Mouse (Mus musculus) MEL (cell line): ENCODE measurements around the gene Pygb. TPM values are rescaled to one million over a fixed set of nuclear protein-coding genes. Genes with fewer than 3 reads are reported as not detected.

ENCODE experiments used
- DNase-seq: peaks from one replicate; pipeline ENCODE4 v3.0.0; 2011; ENCODE audit warnings: low read depth, low spot score
- H3K27ac ChIP-seq: 2 replicates; pipeline ENCODE4 v1.5.1; 2012; ENCODE audit warnings: low read depth, mild to moderate bottlenecking, control low read depth, low read length, moderate library complexity; ENCODE audit not compliant: control insufficient read depth
- H3K27me3 ChIP-seq, 2 experiments: fragments of 150-350 bp in 1 of 2; sonication (generic) in 1 of 2; 2 replicates each; pipeline ENCODE4 v1.6.1; 2012; ENCODE audit warnings: low read length in 2 of 2, mild to moderate bottlenecking in 2 of 2, improper control_type of control experiment in 1 of 2, moderate library complexity in 1 of 2; ENCODE audit not compliant: insufficient read depth in 2 of 2, control insufficient read depth in 1 of 2
- H3K36me3 ChIP-seq, 2 experiments: 2 replicates each; pipeline ENCODE4 v1.6.1; 2012 to 2014; ENCODE audit warnings: low read length in 2 of 2, improper control_type of control experiment in 1 of 2, inconsistent platforms in 1 of 2, mild to moderate bottlenecking in 1 of 2; ENCODE audit not compliant: insufficient read depth in 2 of 2, control insufficient read depth in 1 of 2
- H3K4me1 ChIP-seq, 2 experiments: fragments of 150-350 bp in 1 of 2; sonication (generic) in 1 of 2; 2 replicates each; pipeline ENCODE4 v1.6.1; 2012; ENCODE audit warnings: low read length in 2 of 2, improper control_type of control experiment in 1 of 2, mild to moderate bottlenecking in 1 of 2; ENCODE audit not compliant: insufficient read depth in 2 of 2, control insufficient read depth in 1 of 2
- H3K4me3 ChIP-seq, 2 experiments: fragments of 150-350 bp in 1 of 2; sonication (generic) in 1 of 2; 2 replicates each; pipeline ENCODE4 v1.5.1; 2012; ENCODE audit warnings: low read depth in 2 of 2, low read length in 2 of 2, mild to moderate bottlenecking in 2 of 2, moderate library complexity in 2 of 2, control low read depth in 1 of 2, improper control_type of control experiment in 1 of 2; ENCODE audit not compliant: control insufficient read depth in 1 of 2, insufficient read depth in 1 of 2
- H3K79me2 ChIP-seq: 2 replicates; pipeline ENCODE4 v1.6.1; 2012; ENCODE audit warnings: mild to moderate bottlenecking, low read length, moderate library complexity; ENCODE audit not compliant: control insufficient read depth, poor library complexity, insufficient read depth
- H3K9ac ChIP-seq: 2 replicates; pipeline ENCODE4 v1.6.1; 2012; ENCODE audit warnings: low read depth, mild to moderate bottlenecking, control low read depth, low read length, moderate library complexity; ENCODE audit not compliant: control insufficient read depth, poor library complexity, severe bottlenecking
- H3K9me3 ChIP-seq: fragments of 150-350 bp; sonication (generic); replicated peaks from 2 replicates; pipeline ENCODE4 v1.6.1; 2012; ENCODE audit warnings: mild to moderate bottlenecking, low read length, improper control_type of control experiment, moderate library complexity; ENCODE audit not compliant: insufficient read depth
- BHLHE40 ChIP-seq: IDR thresholded peaks from 2 replicates; pipeline ENCODE4 v1.6.1; 2012; ENCODE audit warnings: low read depth, mild to moderate bottlenecking, inconsistent platforms, low read length, improper control_type of control experiment, borderline replicate concordance
- CHD1 ChIP-seq: IDR thresholded peaks from 2 replicates; pipeline ENCODE4 v1.6.1; 2012; ENCODE audit warnings: low read depth, mild to moderate bottlenecking, inconsistent platforms, low read length, improper control_type of control experiment
- CHD2 ChIP-seq: IDR thresholded peaks from 2 replicates; pipeline ENCODE4 v1.6.1; 2011; ENCODE audit warnings: low read length, improper control_type of control experiment
- E2F4 ChIP-seq: IDR thresholded peaks from 2 replicates; pipeline ENCODE4 v1.6.1; 2011; ENCODE audit warnings: low read depth, low read length, improper control_type of control experiment, borderline replicate concordance
- EP300 ChIP-seq, 2 experiments: IDR thresholded peaks; 2 replicates each; pipeline ENCODE4 v1.6.1; 2011; ENCODE audit warnings: improper control_type of control experiment in 2 of 2, low read length in 2 of 2, low read depth in 1 of 2, mild to moderate bottlenecking in 1 of 2
- ETS1 ChIP-seq: IDR thresholded peaks from 2 replicates; pipeline ENCODE4 v1.6.1; 2012; ENCODE audit warnings: low read depth, mild to moderate bottlenecking, inconsistent platforms, low read length, improper control_type of control experiment, moderate library complexity
- GABPA ChIP-seq: IDR thresholded peaks from 2 replicates; pipeline ENCODE4 v1.6.1; 2012; ENCODE audit warnings: low read depth, mild to moderate bottlenecking, inconsistent platforms, low read length, improper control_type of control experiment, moderate library complexity
- GATA1 ChIP-seq: IDR thresholded peaks from 2 replicates; pipeline ENCODE4 v1.6.1; 2011; ENCODE audit warnings: low read depth, low read length, improper control_type of control experiment
- JUND ChIP-seq: IDR thresholded peaks from 2 replicates; pipeline ENCODE4 v1.6.1; 2011; ENCODE audit warnings: low read depth, mild to moderate bottlenecking, improper control_type of control experiment, low read length
- MAFK ChIP-seq: IDR thresholded peaks from 2 replicates; pipeline ENCODE4 v1.6.1; 2011; ENCODE audit warnings: low read depth, mild to moderate bottlenecking, low read length, improper control_type of control experiment, borderline replicate concordance
- MAZ ChIP-seq: IDR thresholded peaks from 2 replicates; pipeline ENCODE4 v1.6.1; 2012; ENCODE audit warnings: low read depth, mild to moderate bottlenecking, inconsistent platforms, low read length, improper control_type of control experiment
- MEF2A ChIP-seq: IDR thresholded peaks from 2 replicates; pipeline ENCODE4 v1.6.1; 2014; ENCODE audit warnings: low read depth, mild to moderate bottlenecking, inconsistent platforms, low read length, improper control_type of control experiment; ENCODE audit not compliant: poor library complexity, insufficient replicate concordance, severe bottlenecking; ENCODE audit errors: extremely low read depth
- MXI1 ChIP-seq: IDR thresholded peaks from 2 replicates; pipeline ENCODE4 v1.6.1; 2011; ENCODE audit warnings: mild to moderate bottlenecking, low read depth, low read length, improper control_type of control experiment
- MYB ChIP-seq: IDR thresholded peaks from 2 replicates; pipeline ENCODE4 v1.6.1; 2011; ENCODE audit warnings: mild to moderate bottlenecking, low read depth, low read length, improper control_type of control experiment
- TAL1 ChIP-seq: IDR thresholded peaks from 2 replicates; pipeline ENCODE4 v1.6.1; 2012; ENCODE audit warnings: mild to moderate bottlenecking, inconsistent platforms, low read length, moderate library complexity, mixed read lengths
- TBP ChIP-seq: IDR thresholded peaks from 2 replicates; pipeline ENCODE4 v1.8.0; 2011; ENCODE audit warnings: low read depth, low read length, improper control_type of control experiment
- TCF12 ChIP-seq: IDR thresholded peaks from 2 replicates; pipeline ENCODE4 v1.6.1; 2014; ENCODE audit warnings: low read depth, mild to moderate bottlenecking, inconsistent platforms, low read length, improper control_type of control experiment, moderate library complexity
- ZC3H11A ChIP-seq: IDR thresholded peaks from 2 replicates; pipeline ENCODE4 v1.6.1; 2012; ENCODE audit warnings: low read depth, mild to moderate bottlenecking, inconsistent platforms, low read length, improper control_type of control experiment
- ZKSCAN1 ChIP-seq: IDR thresholded peaks from 2 replicates; pipeline ENCODE4 v1.6.1; 2012; ENCODE audit warnings: low read depth, mild to moderate bottlenecking, inconsistent platforms, low read length, improper control_type of control experiment, moderate library complexity
- ZMIZ1 ChIP-seq: IDR thresholded peaks from 2 replicates; pipeline ENCODE4 v1.6.1; 2012; ENCODE audit warnings: low read depth, mild to moderate bottlenecking, inconsistent platforms, low read length, improper control_type of control experiment, moderate library complexity
- polyA plus RNA-seq, 2 experiments: library from polyadenylated mRNA; stranded (reverse) in 1 of 2; unstranded in 1 of 2; fragments of >175 nt in 1 of 2; fragments of >200 nt in 1 of 2; gene quantifications; 2 replicates each; pipeline versions ENCODE4 v1.2.1 to v1.2.4; 2012; ENCODE audit warnings: low replicate concordance in 2 of 2, low read depth in 1 of 2; ENCODE audit not compliant: insufficient read length in 2 of 2, insufficient read depth in 1 of 2, missing spikeins in 1 of 2
- total RNA-seq: library from RNA; depleted of rRNA; stranded (reverse); fragments of 300-350 nt; gene quantifications from 2 replicates; pipeline ENCODE4 v1.2.3, GENCODE M21; 2012

Pygb gene
- total and polyA plus RNA-seq, 3 experiments: 19.0 to 26.5 TPM; not detected in 1

DNA sequence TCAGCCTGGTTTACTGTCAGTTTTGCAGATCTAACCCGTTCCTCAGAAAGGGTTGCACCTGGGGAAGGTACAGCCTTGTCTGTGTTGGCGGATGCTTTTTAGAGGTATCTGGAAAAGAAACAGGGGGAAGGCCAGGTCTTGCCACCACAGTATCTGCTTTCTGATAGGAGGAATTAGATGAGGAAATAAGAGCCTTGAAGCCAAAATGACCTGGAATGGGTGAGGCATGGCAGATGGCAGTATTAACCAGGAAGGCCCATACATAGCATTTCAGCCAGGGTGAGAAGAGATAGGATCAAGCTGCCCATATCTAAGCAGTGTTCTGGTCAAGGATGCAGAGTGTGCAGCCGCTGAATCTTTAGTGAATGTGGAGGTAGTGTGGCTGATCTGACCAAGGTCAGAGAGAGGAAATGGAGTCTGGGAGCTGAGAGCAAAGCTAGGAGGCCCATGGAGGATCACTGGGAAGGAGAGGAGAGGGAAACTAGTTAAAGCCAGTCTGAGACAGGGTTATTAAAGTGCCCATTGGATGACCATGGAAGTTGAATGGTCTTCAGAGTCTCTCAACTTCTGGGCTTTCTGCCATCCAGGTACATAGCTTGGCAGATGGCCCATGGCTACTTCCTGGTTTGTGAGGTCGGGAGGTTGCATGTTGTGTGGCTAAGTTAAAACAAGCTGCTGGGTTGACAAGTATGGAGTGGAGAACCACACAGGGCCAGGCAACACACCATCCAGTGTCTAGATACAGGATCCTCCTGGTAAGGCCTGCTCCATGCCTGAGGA, 20.3 kb upstream of the Pygb start:
- Histone ChIP-seq H3K9me3 (no peaks in the 10 kb centered on the region), H3K9ac (no peak overlapping the region), H3K4me1 (no peaks in the 10 kb centered on the region), H3K79me2 (no peaks in the 10 kb centered on the region), H3K27ac (no peak overlapping the region), H3K4me3 (no peak overlapping the region), H3K27me3 (no peaks in the 10 kb centered on the region), H3K36me3 (no peaks in the 10 kb centered on the region; a peak in 1 of 4 replicates)
- TF ChIP-seq BHLHE40: no peak
- TF ChIP-seq MYB: no peak
- TF ChIP-seq EP300 (IDR thresholded peaks at IDR 0.05; ENCODE audit: low read depth in 1 of 2, low read length in 2 of 2): no peak
- no peak for TF ChIP-seq JUND
- TF ChIP-seq CHD2: no peak
- no peak for TF ChIP-seq GATA1
- no peak for TF ChIP-seq GABPA
- no peak for TF ChIP-seq ZC3H11A
- TF ChIP-seq MAZ: no peak
- no peak for TF ChIP-seq TBP
- TF ChIP-seq CHD1: no peak
- DNase-seq: peak; percentile 31

DNA sequence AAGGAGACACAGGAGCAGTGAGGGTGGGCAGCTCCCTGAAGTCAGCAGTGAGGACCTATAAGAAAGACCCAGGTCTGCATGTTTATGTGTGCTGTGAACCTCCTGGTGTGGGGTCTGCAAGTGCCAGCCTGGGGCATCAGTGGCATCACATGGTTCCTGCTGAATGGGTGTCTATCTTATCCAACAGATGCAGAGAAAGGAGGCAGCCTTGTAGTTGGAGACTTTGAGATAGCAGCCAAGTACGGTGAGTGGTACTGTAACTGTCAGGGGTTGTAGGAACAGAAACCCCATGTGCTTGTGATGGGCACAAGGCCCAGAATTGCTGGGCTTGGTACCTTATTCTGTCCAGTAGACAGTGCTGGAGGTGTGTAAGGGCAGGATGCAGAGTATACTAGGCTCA, 17.9 kb upstream of the Pygb start:
- H3K9ac ChIP-seq: no peak overlapping the region
- TF ChIP-seq E2F4 (no peak), MYB (no peak), ETS1 (no peak), ZMIZ1 (no peak), EP300 (IDR thresholded peaks at IDR 0.05; ENCODE audit: low read depth in 1 of 2, low read length in 2 of 2) (peak in 1 of 2 experiments; percentile 29; a peak in 1 of 4 replicates), TCF12 (peak; percentile 8; the same call in 1 of the 2 replicates), MXI1 (no peak), MAFK (no peak), ZKSCAN1 (no peak), MEF2A (no peak), TAL1 (no peak), MAZ (no peak)
- H3K27me3 ChIP-seq: no peaks in the 10 kb centered on the region
- no peak for DNase-seq
- no peak overlapping the region for H3K27ac ChIP-seq
- no peaks in the 10 kb centered on the region; a peak in 1 of 4 replicates for H3K36me3 ChIP-seq
- H3K9me3 ChIP-seq: no peaks in the 10 kb centered on the region
- no peaks in the 10 kb centered on the region for H3K4me1 ChIP-seq
- no peak overlapping the region for H3K4me3 ChIP-seq
- no peaks in the 10 kb centered on the region for H3K79me2 ChIP-seq
